Mouse (Mus musculus): Measurements from ENCODE around the gene Ttc36. TPM values are rescaled to one million over a fixed set of nuclear protein-coding genes. Genes with fewer than 3 reads are reported as not detected.
"Not testable (repeated sequence)": the region's sequence is repeated elsewhere in the genome, so short reads cannot be mapped to it uniquely, and the experiment has no call there.

Gene Ttc36
- total RNA-seq, 4 experiments from 2014 or later: 0.92 to 0.96 TPM; not detected in 2

DNA sequence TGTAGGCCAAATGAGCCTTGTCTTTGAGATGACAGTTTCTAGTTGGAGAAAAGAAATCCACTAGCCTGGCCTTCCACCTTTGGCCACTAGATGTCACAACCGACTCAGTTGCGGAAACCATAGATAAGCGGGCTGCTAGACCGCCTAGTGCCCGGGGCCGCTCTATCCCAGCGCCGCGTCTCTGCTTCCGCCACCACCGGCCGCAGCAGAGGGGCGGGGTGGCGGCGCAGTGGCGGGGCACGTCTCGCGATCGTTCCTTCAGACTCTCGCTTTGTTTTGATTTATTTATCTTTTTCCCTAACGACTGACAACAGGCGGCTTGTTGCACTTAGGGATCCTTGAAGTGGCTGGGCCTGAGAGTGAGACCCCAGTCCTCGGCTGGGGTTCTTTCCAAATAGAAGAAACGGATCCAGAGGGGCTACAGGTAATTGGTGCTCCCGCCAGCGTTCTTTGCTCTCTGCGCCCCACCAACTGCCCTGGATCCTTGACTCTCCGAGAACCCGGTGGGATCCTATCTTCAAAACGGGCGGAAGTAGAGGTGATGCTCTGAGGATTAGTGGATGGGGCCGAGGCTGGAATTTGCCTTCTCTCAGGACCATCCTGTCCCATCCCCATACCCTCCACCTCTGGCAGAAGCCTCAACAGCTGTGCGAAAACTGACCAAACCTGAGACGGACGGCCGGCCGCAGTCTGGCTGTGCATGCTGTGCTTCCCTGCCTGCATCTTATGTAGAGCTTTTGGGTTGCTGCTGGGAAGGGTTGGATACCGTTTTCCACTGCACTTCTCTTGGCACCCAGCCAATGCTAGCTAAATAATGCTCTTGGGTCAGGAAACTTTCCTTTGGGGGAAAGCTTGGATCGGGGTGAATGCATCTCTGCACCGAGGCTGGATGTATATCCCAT, 29.9 kb downstream of the Ttc36 start:
- peak; percentile 93 to 94 for DNase-seq (ENCODE audit: low spot score in 2 of 2)

DNA sequence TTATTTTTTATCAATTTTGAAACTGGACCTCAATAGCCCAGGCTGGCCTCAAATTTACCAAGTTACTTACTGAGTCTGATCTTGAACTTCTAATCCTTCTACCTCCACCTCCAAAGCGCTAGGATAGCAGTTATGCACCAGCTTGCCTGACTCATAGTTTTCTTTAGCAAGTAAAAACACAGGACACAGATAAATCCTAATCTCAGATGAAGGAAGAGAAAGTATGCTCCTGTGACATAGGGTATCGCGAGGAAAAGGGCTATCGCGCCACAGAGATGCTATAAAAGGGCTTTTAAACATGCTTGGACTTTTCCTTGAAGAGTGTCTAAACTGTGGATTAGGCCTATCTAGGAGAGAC, 30.5 kb downstream of the Ttc36 start:
- no peak for DNase-seq (ENCODE audit: low spot score in 2 of 2)

DNA sequence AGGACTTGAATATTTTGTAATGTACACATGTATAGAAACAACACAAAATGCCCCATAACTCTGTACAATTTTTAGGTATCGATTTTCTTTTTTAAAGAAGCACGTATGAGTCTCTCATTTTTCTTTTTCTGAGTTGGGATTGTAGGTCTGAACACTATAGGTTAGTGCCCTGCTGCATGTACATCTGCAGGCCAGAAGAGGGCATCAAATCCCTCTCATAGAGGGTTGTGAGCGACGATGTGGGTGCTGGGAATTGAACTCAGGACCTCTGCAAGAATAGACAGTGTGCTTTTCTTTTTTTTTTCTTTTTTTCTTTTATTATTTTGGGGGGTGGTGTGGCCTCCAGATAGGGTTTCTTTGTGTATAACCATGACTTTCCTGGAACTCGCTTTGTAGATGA, 31.5 kb downstream of the Ttc36 start:
- no peak for DNase-seq (ENCODE audit: low spot score in 2 of 2)

DNA sequence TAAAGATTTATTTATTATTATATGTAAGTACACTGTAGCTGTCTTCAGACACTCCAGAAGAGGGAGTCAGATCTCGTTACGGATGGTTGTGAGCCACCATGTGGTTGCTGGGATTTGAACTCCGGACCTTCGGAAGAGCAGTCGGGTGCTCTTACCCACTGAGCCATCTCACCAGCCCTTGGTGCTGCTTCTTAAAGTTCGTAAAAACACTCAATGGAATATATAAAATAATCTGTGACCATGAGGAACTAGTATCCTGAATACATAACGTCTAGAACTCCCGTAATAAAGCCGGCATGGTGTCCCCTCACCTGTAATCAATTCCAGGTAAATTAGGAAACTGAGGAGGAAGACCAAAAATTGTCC, 34.9 kb downstream of the Ttc36 start:
- DNase-seq (ENCODE audit: low spot score in 2 of 2): not testable (repeated sequence)

DNA sequence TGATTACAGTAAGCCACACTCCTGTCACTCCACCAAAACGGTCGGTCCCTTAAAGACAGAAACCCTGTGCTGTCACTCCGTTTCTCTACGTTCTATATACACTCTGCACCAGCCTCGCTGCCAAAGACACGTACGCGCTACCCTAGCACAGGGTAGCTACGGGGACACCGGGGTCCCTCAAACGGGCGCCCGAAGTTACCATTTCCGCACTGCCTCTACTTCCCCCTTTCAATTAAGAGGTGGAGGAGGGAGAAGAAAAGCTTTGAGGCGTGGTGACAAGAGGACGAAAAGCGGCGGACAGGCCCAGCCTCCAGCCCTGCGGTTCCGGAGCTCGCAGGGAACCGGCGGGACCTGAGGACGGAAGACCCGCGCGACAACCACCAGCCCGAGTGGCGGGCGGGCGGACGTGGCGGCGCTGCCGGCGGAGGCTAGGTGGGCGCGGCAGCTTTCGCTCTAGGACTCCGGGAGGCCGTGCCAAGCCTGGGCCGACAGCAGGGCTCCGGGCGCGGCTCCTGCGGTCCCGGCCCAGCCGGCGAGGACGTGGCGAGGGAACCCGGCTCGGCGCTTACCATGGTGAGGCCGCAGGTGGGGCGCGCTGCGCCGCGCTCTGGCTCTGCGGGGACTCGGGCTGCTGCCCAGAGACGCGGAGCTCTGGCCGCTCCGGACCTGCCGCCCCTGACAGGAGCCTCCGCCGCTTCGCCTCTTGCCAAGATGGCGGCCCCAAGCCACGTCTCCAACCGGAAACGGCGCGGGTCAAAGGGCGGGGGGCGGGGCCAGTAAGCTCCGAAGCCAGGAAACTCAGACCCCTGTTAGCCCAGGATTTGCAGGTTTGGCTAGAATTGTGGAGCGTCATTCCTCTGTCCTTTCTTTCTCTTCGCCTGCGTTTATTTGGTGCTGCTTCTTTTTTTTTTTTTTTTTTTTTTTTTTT, 35.5 kb downstream of the Ttc36 start, which contains the start of the genes Arcn1 and Ift46:
Gene Arcn1, minus strand, starts transcription at position 745 of the 928 bp plus-strand sequence.
Gene Ift46, plus strand, starts transcription at position 808 of the 928 bp plus-strand sequence.
- peak; percentile 66 to 77 for DNase-seq (ENCODE audit: low spot score in 2 of 2)

DNA sequence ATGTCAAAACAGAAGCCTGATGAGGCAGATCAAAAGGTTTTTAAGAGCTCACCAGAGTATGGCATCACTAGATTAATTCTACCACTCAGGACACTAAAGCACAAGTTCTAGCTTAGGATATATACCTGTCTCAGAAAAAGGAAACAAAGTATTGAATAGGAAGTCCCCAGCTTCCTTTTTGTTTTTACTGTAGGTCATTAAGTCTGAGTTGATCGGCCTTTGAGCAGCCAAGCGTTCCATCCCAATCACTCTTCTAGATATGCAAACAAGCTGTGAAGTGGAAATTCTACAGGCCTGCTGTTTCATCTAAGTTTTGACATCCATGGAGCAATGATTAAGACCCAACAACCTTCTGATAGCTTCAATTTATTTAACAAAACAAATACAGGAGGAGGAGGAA, 42.0 kb downstream of the Ttc36 start:
- DNase-seq (ENCODE audit: low spot score in 2 of 2): no peak

Other genes starting within 250 kb of the Ttc36 start
- gene Cxcr5, start 241.2 kb downstream of the Ttc36 start, total RNA-seq (2022): not detected
- 10 to 100 TPM; 71.3 to 85.3 (median 74.4) TPM for gene Ddx6, start 198.2 kb downstream of the Ttc36 start, total RNA-seq (2022)
- gene Treh, start 129.8 kb downstream of the Ttc36 start, total RNA-seq (2022): not detected
- 10 to 100 TPM; 20.0 to 33.0 (median 32.5) TPM for gene Phldb1, start 67.9 kb downstream of the Ttc36 start, total RNA-seq (2022)
- 10 to 100 TPM; 73.3 to 85.5 (median 80.4) TPM for gene Arcn1, start 35.2 kb downstream of the Ttc36 start, total RNA-seq (2022)
- gene Ift46, start 35.2 kb downstream of the Ttc36 start, total RNA-seq (2022): 10 to 100 TPM; 18.0 to 33.4 (median 22.4) TPM
- 1 to 10 TPM; 4.3 to 7.7 (median 5.8) TPM for gene Tmem25, start 3.8 kb downstream of the Ttc36 start, total RNA-seq (2022)
- gene Kmt2a, start 78.2 kb upstream of the Ttc36 start, total RNA-seq (2022): 10 to 100 TPM; 14.0 to 22.4 (median 18.0) TPM
- 100 to 1,000 TPM; 642 to 789 (median 713) TPM for gene Atp5l, start 117.7 kb upstream of the Ttc36 start, total RNA-seq (2022)
- 10 to 100 TPM; 37.3 to 48.3 (median 41.4) TPM for gene Ube4a, start 162.5 kb upstream of the Ttc36 start, total RNA-seq (2022)
- not detected for gene Cd3g, start 177.4 kb upstream of the Ttc36 start, total RNA-seq (2022)
- not detected for gene Cd3d, start 178.7 kb upstream of the Ttc36 start, total RNA-seq (2022)
- gene Cd3e, start 206.6 kb upstream of the Ttc36 start, total RNA-seq (2022): not detected
- under 1 TPM; 0.17 to 0.51 (median 0.20) TPM for gene Mpzl2, start 236.7 kb upstream of the Ttc36 start, total RNA-seq (2022)

All from gastrocnemius, adult 8-10 months (tissue).